Mouse (Mus musculus) stomach, embryonic 14.5 days (tissue): ENCODE measurements at regions not wholly inside any gene's neighbourhood (a gene's known extent, or its start where the extent isn't known, plus 50 kb on each side); places are given as distances from the start of the nearest gene placed in this dataset.
"Not testable (repeated sequence)": the region's sequence is repeated elsewhere in the genome, so short reads cannot be mapped to it uniquely, and the experiment has no call there.

ENCODE experiments used
- ATAC-seq: fragments of 200-750 bp; cut with Nextera tagmentation; 2 replicates; pipeline ENCODE4 v1.8.0; 2017; ENCODE audit warnings: low read depth, moderate TSS enrichment; ENCODE audit not compliant: insufficient number of reproducible peaks, insufficient read depth, low FRiP score
- H3K27ac ChIP-seq: fragments of 300-500 bp; sonication (generic); 2 replicates; pipeline ENCODE4 v1.5.1; 2014; ENCODE audit warnings: mild to moderate bottlenecking, low read length, moderate library complexity, mixed read lengths
- H3K27me3 ChIP-seq: fragments of 300-500 bp; sonication (generic); 2 replicates; pipeline ENCODE4 v1.6.1; 2014; ENCODE audit warnings: low read length, control low read depth, mixed read lengths; ENCODE audit not compliant: control insufficient read depth, insufficient read depth
- H3K36me3 ChIP-seq: fragments of 300-500 bp; sonication (generic); 2 replicates; pipeline ENCODE4 v1.6.1; 2014; ENCODE audit warnings: mild to moderate bottlenecking, control low read depth, low read length, moderate library complexity, mixed read lengths; ENCODE audit not compliant: control insufficient read depth, insufficient read depth
- H3K4me1 ChIP-seq: fragments of 300-500 bp; sonication (generic); 2 replicates; pipeline ENCODE4 v1.6.1; 2014; ENCODE audit warnings: low read length, control low read depth, mixed read lengths; ENCODE audit not compliant: control insufficient read depth, insufficient read depth
- H3K4me2 ChIP-seq: fragments of 300-500 bp; sonication (generic); replicated peaks from 2 replicates; pipeline ENCODE4 v1.6.1; 2014; ENCODE audit warnings: low read depth, low read length, control low read depth
- H3K4me3 ChIP-seq: fragments of 300-500 bp; sonication (generic); 2 replicates; pipeline ENCODE4 v1.5.1; 2014; ENCODE audit warnings: low read depth, low read length, control low read depth
- H3K9ac ChIP-seq: fragments of 300-500 bp; sonication (generic); replicated peaks from 2 replicates; pipeline ENCODE4 v1.6.1; 2014; ENCODE audit warnings: low read depth, mild to moderate bottlenecking, control low read depth, low read length, moderate library complexity, mixed read lengths
- H3K9me3 ChIP-seq: fragments of 300-500 bp; sonication (generic); 2 replicates; pipeline ENCODE4 v1.6.1; 2016; ENCODE audit warnings: low read depth, low read length, control low read depth; ENCODE audit not compliant: control insufficient read depth
- WGBS: fragments of 180-500 bp; shearing (Covaris S2); extraction: QIAGEN DNeasy Blood & Tissue Kit; methylation state at CpG from one replicate; pipeline ENCODE4 v1.1.7; 2014; 5-methylcytosine and 5-hydroxymethylcytosine counted together

DNA sequence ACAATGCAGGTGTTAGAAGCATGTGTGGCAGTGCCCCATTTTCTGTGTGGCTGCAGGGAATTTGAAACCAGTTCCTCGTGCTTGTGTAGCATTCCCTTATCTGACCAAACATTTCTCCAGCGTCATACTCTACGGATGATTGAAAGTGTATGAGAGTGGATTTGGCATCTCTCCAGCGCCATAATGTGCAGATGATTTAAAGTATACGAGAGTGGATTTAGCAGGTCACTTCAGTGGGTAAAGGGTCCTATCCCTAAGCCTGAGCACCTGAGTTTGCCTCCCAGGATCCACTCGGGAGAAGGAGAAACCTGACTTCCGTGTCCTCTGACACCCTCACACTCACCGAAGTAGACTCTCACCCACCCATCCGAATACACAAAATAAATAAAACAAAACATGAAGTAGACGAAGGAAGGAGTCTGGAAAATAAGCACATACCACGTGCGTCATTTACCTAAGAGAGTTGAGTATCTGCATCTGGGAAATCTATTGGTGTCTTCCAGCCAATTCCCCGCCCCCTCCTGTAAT lies 54.2 kb upstream of the Atxn1 start:
- no peak; the same call in 1 of the 2 replicates for ATAC-seq
- WGBS = 33% methylated on average over 13 of the region's 13 CpGs
- no peak overlapping the region for H3K4me3 ChIP-seq
- no peaks in the 10 kb centered on the region for H3K27me3 ChIP-seq
- H3K4me1 ChIP-seq = peaks cover 4% of the 10 kb centered on the region; the same call in 1 of the 2 replicates
- no peak overlapping the region for H3K4me2 ChIP-seq
- no peaks in the 10 kb centered on the region for H3K9me3 ChIP-seq
- H3K36me3 ChIP-seq = no peaks in the 10 kb centered on the region
- H3K9ac ChIP-seq = no peak overlapping the region
- peak overlapping the region; percentile 28; the same call in 1 of the 2 replicates for H3K27ac ChIP-seq

DNA sequence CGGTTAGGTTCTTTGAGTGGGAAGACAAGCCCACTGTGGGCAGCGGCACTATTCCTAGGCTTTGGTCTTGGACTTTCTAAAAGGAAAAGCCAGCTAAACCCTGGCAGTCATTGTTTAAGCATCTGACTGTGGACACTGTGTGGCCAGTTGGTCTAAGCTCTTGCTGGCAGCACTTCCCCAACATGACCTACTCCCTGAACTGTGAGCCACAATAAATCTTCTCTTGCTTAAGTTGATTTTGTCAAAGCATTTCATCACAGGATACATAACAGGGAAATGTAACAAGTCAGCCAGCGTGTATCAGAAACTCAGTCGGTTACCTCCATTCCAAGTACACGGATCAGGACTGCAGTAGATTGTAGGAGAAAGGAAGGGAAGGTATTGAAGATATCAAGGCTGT lies 52.9 kb upstream of the Atxn1 start:
- H3K27me3 ChIP-seq = no peaks in the 10 kb centered on the region
- no peak for ATAC-seq
- WGBS = 89% methylated on average over 5 of the region's 5 CpGs
- no peaks in the 10 kb centered on the region for H3K9me3 ChIP-seq
- no peaks in the 10 kb centered on the region for H3K36me3 ChIP-seq
- no peak overlapping the region for H3K4me3 ChIP-seq
- no peak overlapping the region for H3K27ac ChIP-seq
- no peak overlapping the region for H3K4me2 ChIP-seq
- no peak overlapping the region for H3K9ac ChIP-seq
- peaks cover 4% of the 10 kb centered on the region; the same call in 1 of the 2 replicates for H3K4me1 ChIP-seq

DNA sequence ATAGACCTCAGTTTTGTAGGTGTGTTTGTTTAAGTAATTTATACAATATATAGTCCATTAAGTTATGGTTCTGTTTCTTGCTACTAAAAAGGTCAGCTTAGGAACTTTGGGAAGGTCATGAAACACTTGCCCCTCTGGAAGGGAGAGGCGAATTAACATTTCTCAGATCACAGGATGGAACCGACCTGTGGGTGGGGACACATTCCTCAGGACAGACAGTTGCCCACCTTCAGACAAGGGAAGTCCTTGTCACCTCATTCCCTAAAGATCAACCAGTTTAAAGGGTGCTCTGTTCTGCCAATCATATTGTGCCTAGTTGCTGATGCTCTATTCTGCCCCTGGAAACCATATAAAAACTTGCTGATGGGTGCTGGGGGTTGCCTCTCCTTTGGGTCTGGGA lies 52.2 kb upstream of the Atxn1 start:
- H3K4me1 ChIP-seq, H3K4me3 ChIP-seq, H3K9me3 ChIP-seq, H3K27me3 ChIP-seq, ATAC-seq, H3K36me3 ChIP-seq, H3K4me2 ChIP-seq, H3K9ac ChIP-seq, H3K27ac ChIP-seq: not testable (repeated sequence)
- WGBS = 64% methylated on average over 2 of the region's 2 CpGs

DNA sequence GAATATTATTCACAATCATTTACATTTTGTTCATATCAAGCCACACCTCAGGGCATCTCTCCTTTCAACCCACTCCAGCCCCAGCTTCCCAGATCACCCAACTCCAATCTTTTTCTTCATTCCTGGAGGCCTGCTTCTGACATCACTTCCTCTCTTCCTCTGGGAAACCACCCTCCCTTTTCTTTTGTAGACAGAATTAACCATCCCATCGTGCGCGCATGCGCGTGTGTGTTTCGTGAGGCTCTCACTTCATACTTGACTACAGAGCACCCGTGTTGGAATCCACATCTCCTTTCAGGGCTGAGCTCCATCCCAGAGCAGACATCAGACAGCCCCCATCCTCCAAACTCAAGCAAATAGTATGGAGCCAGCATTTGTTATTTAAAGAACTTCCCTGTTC lies 50.4 kb upstream of the Atxn1 start:
- H3K36me3 ChIP-seq = no peaks in the 10 kb centered on the region
- peaks cover 4% of the 10 kb centered on the region; the same call in 1 of the 2 replicates for H3K4me1 ChIP-seq
- H3K4me2 ChIP-seq = no peak overlapping the region
- H3K27ac ChIP-seq = no peak overlapping the region
- H3K4me3 ChIP-seq = no peak overlapping the region
- no peaks in the 10 kb centered on the region for H3K9me3 ChIP-seq
- 89% methylated on average over 7 of the region's 7 CpGs for WGBS
- no peaks in the 10 kb centered on the region for H3K27me3 ChIP-seq
- no peak overlapping the region for H3K9ac ChIP-seq
- no peak for ATAC-seq

DNA sequence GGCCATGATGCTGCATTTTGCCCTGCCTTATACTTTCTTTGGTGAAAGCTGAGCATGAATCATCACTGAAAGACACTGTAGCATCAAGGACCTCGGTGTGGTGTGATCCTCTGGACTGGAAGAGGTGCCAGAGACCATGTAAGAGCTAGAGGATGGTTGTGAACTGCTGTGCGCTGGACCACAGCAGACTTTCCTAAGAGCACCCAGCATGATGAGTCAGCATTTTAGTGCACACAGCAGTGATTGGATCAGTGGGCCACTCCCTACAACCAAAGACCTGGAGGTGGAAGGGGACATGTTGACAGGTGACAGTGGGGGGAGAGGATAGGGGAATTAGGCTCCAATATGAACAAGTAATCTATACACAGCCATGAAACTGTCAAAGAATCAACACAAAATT lies 49.8 kb upstream of the Atxn1 start:
- Histone ChIP-seq H3K27me3 (no peaks in the 10 kb centered on the region), H3K27ac (no peak overlapping the region), H3K9me3 (no peaks in the 10 kb centered on the region), H3K4me2 (no peak overlapping the region), H3K4me3 (no peak overlapping the region), H3K9ac (no peak overlapping the region), H3K4me1 (peaks cover under 1% of the 10 kb centered on the region; the same call in 1 of the 2 replicates), H3K36me3 (no peaks in the 10 kb centered on the region)
- no peak for ATAC-seq
- 80% methylated on average over 2 of the region's 2 CpGs for WGBS
